Mouse (Mus musculus): ENCODE results near the gene Gfy.

Gene Gfy

DNA sequence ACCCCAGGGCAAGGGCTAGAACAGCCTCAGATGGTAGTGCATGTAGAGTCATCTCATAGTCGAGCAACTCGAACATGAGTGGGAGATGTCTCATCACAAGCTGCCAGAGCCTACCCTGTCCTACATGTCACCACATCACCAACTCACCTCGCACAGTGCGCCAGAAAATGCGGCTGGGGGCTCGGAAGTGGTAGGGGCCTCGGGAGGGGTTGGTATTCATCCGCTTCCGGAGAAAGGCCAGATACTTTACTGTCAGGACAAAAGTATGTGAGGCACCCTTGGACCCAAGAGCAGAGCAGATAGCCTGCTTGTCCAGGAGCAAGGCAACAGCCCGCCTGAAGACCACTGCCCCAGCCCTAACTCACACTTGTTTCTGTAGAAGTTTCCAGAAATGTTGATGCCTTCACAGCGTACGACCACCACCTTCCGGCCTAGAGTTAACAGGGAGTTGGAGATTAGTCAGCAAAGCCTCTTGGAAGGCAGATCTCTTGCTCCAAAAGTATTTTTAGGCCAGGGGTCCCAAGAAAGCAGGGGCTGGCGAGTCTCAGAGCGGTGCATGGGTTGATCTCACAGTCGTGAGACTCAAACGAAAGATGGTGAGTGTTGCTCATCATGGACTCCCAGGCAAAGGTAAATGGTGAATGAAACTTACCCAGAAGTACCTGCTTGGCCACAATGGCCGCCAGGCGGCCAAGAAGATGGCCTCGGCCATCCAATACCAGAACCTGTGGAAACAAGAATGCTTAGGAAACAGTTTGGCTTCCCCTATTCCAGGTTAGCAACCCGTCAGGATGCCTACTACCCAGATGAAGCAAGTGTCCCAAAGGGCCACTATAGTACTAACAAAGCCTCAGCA, 52.3 kb downstream of the Gfy start:
- DNase-seq (ENCODE audit: low spot score): no peak

Measured in ovary, postnatal 10 days (tissue).